Mouse (Mus musculus): Measurements from ENCODE around the gene Cdcp1. TPM values are rescaled to one million over a fixed set of nuclear protein-coding genes. Genes with fewer than 3 reads are reported as not detected.
A peak's percentile ranks its signal among the peaks of the same experiment; 100 is the strongest.

Cdcp1 gene
- polyA plus RNA-seq, 1 experiment from 2014 or later, result 5.3 TPM

GRCm38 (mm10) chr9:123239651-123240050 is 23.8 kb upstream of the Cdcp1 start:
- no peaks in the 10 kb centered on the region for H3K36me3 ChIP-seq
- H3K4me2 ChIP-seq (replicated peaks), result no peak overlapping the region
- H3K4me3 ChIP-seq, result no peak overlapping the region
- 74% methylated on average over 2 of the region's 2 CpGs for WGBS
- peaks cover 9% of the 10 kb centered on the region for H3K4me1 ChIP-seq
- H3K27ac ChIP-seq, result no peak overlapping the region
- ATAC-seq (ENCODE audit: low FRiP score, low read depth), result no peak
- H3K9ac ChIP-seq, result no peak overlapping the region
- H3K9me3 ChIP-seq, result no peaks in the 10 kb centered on the region
- H3K27me3 ChIP-seq, result no peaks in the 10 kb centered on the region

- ATAC-seq (ENCODE audit: low FRiP score, low read depth), result no peak
- H3K4me1 ChIP-seq, result peaks cover 9% of the 10 kb centered on the region
- no peaks in the 10 kb centered on the region for H3K36me3 ChIP-seq
- 50% methylated on average over 4 of the region's 4 CpGs for WGBS
- H3K4me2 ChIP-seq (replicated peaks), result no peak overlapping the region
- peak overlapping the region; percentile 7; the same call in 1 of the 2 replicates for H3K27ac ChIP-seq
- no peak overlapping the region for H3K9ac ChIP-seq
- no peaks in the 10 kb centered on the region for H3K27me3 ChIP-seq
- no peaks in the 10 kb centered on the region for H3K9me3 ChIP-seq
- no peak overlapping the region for H3K4me3 ChIP-seq
Measured at GRCm38 (mm10) chr9:123238256-123239045, 22.6 kb upstream of the Cdcp1 start.

GRCm38 (mm10) chr9:123237739-123238138 is 21.9 kb upstream of the Cdcp1 start:
- Histone ChIP-seq H3K4me3 (no peak overlapping the region), H3K4me1 (peaks cover 9% of the 10 kb centered on the region), H3K4me2 (replicated peaks) (no peak overlapping the region), H3K9ac (no peak overlapping the region), H3K27me3 (no peaks in the 10 kb centered on the region), H3K9me3 (no peaks in the 10 kb centered on the region), H3K36me3 (no peaks in the 10 kb centered on the region), H3K27ac (no peak overlapping the region)
- 30% methylated on average over 2 of the region's 2 CpGs for WGBS
- ATAC-seq (ENCODE audit: low FRiP score, low read depth), result no peak

- Histone ChIP-seq H3K4me3 (no peak overlapping the region), H3K36me3 (no peaks in the 10 kb centered on the region), H3K9ac (no peak overlapping the region), H3K9me3 (no peaks in the 10 kb centered on the region), H3K4me2 (replicated peaks) (no peak overlapping the region), H3K27ac (no peak overlapping the region), H3K27me3 (no peaks in the 10 kb centered on the region), H3K4me1 (peaks cover 9% of the 10 kb centered on the region)
- ATAC-seq (ENCODE audit: low FRiP score, low read depth), result no peak
- WGBS, result 36% methylated on average over 3 of the region's 3 CpGs
Measured at GRCm38 (mm10) chr9:123235621-123236020, 19.8 kb upstream of the Cdcp1 start.

GRCm38 (mm10) chr9:123229826-123230225 is 14.0 kb upstream of the Cdcp1 start:
- 76% methylated on average over 4 of the region's 4 CpGs for WGBS

GRCm38 (mm10) chr9:123228671-123229070 is 12.8 kb upstream of the Cdcp1 start:
- no peak overlapping the region for H3K27ac ChIP-seq
- no peak overlapping the region for H3K4me2 ChIP-seq (replicated peaks)
- no peaks in the 10 kb centered on the region for H3K9me3 ChIP-seq
- H3K4me3 ChIP-seq, result no peak overlapping the region
- H3K4me1 ChIP-seq, result no peaks in the 10 kb centered on the region
- no peak overlapping the region for H3K9ac ChIP-seq
- H3K27me3 ChIP-seq, result no peaks in the 10 kb centered on the region
- ATAC-seq (ENCODE audit: low FRiP score, low read depth), result no peak
- H3K36me3 ChIP-seq, result no peaks in the 10 kb centered on the region

More at GRCm38 (mm10) chr9:123229826-123230225, 14.0 kb upstream of the Cdcp1 start:
- Histone ChIP-seq H3K9ac (no peak overlapping the region), H3K27me3 (no peaks in the 10 kb centered on the region), H3K9me3 (no peaks in the 10 kb centered on the region), H3K4me1 (no peaks in the 10 kb centered on the region), H3K4me3 (no peak overlapping the region), H3K36me3 (no peaks in the 10 kb centered on the region), H3K27ac (no peak overlapping the region), H3K4me2 (replicated peaks) (no peak overlapping the region)
- ATAC-seq (ENCODE audit: low FRiP score, low read depth), result no peak

- Histone ChIP-seq H3K9me3 (no peaks in the 10 kb centered on the region), H3K9ac (no peak overlapping the region), H3K36me3 (no peaks in the 10 kb centered on the region), H3K27me3 (no peaks in the 10 kb centered on the region), H3K4me1 (no peaks in the 10 kb centered on the region), H3K4me3 (no peak overlapping the region), H3K27ac (no peak overlapping the region), H3K4me2 (replicated peaks) (no peak overlapping the region)
- WGBS, result 83% methylated on average over 3 of the region's 3 CpGs
- ATAC-seq (ENCODE audit: low FRiP score, low read depth), result no peak
Measured at GRCm38 (mm10) chr9:123227106-123227750, 11.4 kb upstream of the Cdcp1 start.

GRCm38 (mm10) chr9:123224863-123225431 is 9.1 kb upstream of the Cdcp1 start:
- Histone ChIP-seq H3K4me2 (replicated peaks) (no peak overlapping the region), H3K9ac (no peak overlapping the region), H3K9me3 (no peaks in the 10 kb centered on the region), H3K36me3 (no peaks in the 10 kb centered on the region), H3K27ac (no peak overlapping the region), H3K4me1 (no peaks in the 10 kb centered on the region), H3K4me3 (no peak overlapping the region), H3K27me3 (no peaks in the 10 kb centered on the region)
- WGBS, result 61% methylated on average over 2 of the region's 2 CpGs
- ATAC-seq (ENCODE audit: low FRiP score, low read depth), result no peak

- Histone ChIP-seq H3K36me3 (no peaks in the 10 kb centered on the region), H3K9ac (no peak overlapping the region), H3K4me1 (peaks cover 5% of the 10 kb centered on the region; the same call in 1 of the 2 replicates), H3K9me3 (no peaks in the 10 kb centered on the region), H3K27ac (no peak overlapping the region), H3K4me3 (no peak overlapping the region), H3K4me2 (replicated peaks) (no peak overlapping the region), H3K27me3 (peaks cover 23% of the 10 kb centered on the region)
- 60% methylated on average over 5 of the region's 5 CpGs for WGBS
- no peak for ATAC-seq (ENCODE audit: low FRiP score, low read depth)
Measured at GRCm38 (mm10) chr9:123219826-123220225, 4.0 kb upstream of the Cdcp1 start.

GRCm38 (mm10) chr9:123213371-123213770 is 2.5 kb downstream of the Cdcp1 start:
- Histone ChIP-seq H3K4me1 (peaks cover 5% of the 10 kb centered on the region; the same call in 1 of the 2 replicates), H3K36me3 (no peaks in the 10 kb centered on the region), H3K27ac (no peak overlapping the region), H3K27me3 (peaks cover 38% of the 10 kb centered on the region), H3K9ac (no peak overlapping the region), H3K4me2 (replicated peaks) (no peak overlapping the region), H3K9me3 (no peaks in the 10 kb centered on the region), H3K4me3 (no peak overlapping the region)
- ATAC-seq (ENCODE audit: low FRiP score, low read depth), result no peak
- WGBS, result 76% methylated on average over 9 of the region's 9 CpGs

GRCm38 (mm10) chr9:123207895-123208294 is 7.9 kb downstream of the Cdcp1 start:
- no peaks in the 10 kb centered on the region for H3K27me3 ChIP-seq
- ATAC-seq (ENCODE audit: low FRiP score, low read depth), result no peak
- no peaks in the 10 kb centered on the region for H3K4me1 ChIP-seq
- no peak overlapping the region for H3K4me2 ChIP-seq (replicated peaks)
- no peak overlapping the region for H3K4me3 ChIP-seq
- H3K36me3 ChIP-seq, result no peaks in the 10 kb centered on the region
- 90% methylated on average over 1 of the region's 1 CpGs for WGBS
- no peak overlapping the region for H3K27ac ChIP-seq
- no peak overlapping the region for H3K9ac ChIP-seq
- no peaks in the 10 kb centered on the region for H3K9me3 ChIP-seq

- no peaks in the 10 kb centered on the region for H3K36me3 ChIP-seq
- 82% methylated on average over 2 of the region's 2 CpGs for WGBS
- no peak for ATAC-seq (ENCODE audit: low FRiP score, low read depth)
- H3K9ac ChIP-seq, result no peak overlapping the region
- H3K9me3 ChIP-seq, result no peaks in the 10 kb centered on the region
- H3K27me3 ChIP-seq, result no peaks in the 10 kb centered on the region
- no peak overlapping the region for H3K4me3 ChIP-seq
- no peak overlapping the region for H3K27ac ChIP-seq
- H3K4me1 ChIP-seq, result no peaks in the 10 kb centered on the region
- no peak overlapping the region for H3K4me2 ChIP-seq (replicated peaks)
Measured at GRCm38 (mm10) chr9:123206948-123207347, 8.9 kb downstream of the Cdcp1 start.
